Mouse (Mus musculus) Patski (cell line): Measurements from ENCODE around the gene Tnfsf12. TPM values are rescaled to one million over a fixed set of nuclear protein-coding genes. Genes with fewer than 3 reads are reported as not detected.
A peak's percentile ranks its signal among the peaks of the same experiment; 100 is the strongest.

Experiments
- ATAC-seq: fragments of 100-300 bp; one replicate; pipeline ENCODE4 v1.8.0; 2021
- CTCF ChIA-PET: fragments of 350-600 bp; sonication (Branson Sonifier 250); formaldehyde crosslinking; loops from one replicate; lab custom pipeline; 2022; ENCODE audit warnings: inconsistent platforms; lab: Charles Lee
- POLR2A ChIA-PET: fragments of 350-600 bp; sonication (Branson Sonifier 250); formaldehyde crosslinking; loops from one replicate; lab custom pipeline; 2022; ENCODE audit warnings: antibody characterized with exemption, inconsistent platforms; lab: Charles Lee
- DNase-seq: peaks from one replicate; pipeline ENCODE4 v3.0.0-alpha.2; 2011; ENCODE audit warnings: low read depth, low spot score
- H3K27me3 ChIP-seq: fragments of 371-371 bp; one replicate; pipeline ENCODE4 v1.5.1; 2021
- CTCF ChIP-seq: fragments of 100-300 bp; IDR thresholded peaks from one replicate; pipeline ENCODE4 v1.5.1; 2021
- in situ Hi-C: fragments of 300-500 bp; cut with MboI; formaldehyde crosslinking; loops from 3 replicates; pipeline ENCODE4 v1.11.1; 2018; ENCODE audit warnings: low pct_unique_long_range_greater_than_20kb, mixed read lengths
- polyA plus RNA-seq: library from polyadenylated mRNA; unstranded; gene quantifications from one replicate; pipeline ENCODE4 v1.2.3, GENCODE M21; 2021

Tnfsf12 gene
- polyA plus RNA-seq, 1 experiment from 2014 or later: 26.6 TPM

DNA sequence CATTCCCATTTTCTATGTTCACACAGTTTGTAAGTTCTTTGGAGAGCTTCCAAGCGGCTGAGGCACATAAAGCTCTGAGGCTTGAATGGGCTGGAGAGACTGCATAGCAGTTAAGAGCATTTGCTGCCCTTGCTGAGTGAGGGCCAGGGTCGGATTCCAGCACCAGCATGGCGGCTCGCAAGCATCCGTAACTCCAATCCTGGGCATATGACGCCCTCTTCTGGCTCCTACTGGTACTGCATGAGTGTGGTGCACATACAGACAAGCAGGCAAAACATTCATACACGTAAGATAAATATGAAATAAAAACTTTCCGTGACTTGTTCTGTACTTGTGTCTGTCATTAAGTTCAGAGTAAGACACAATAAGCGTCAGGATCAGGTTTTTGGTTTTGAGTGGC is 19.8 kb upstream of the Tnfsf12 start:
- no peaks in the 10 kb centered on the region for H3K27me3 ChIP-seq
- CTCF ChIA-PET: interaction anchor here (0.8 to 6.8 kb wide), 4 partner anchors 10 to 58 kb away, joined by 3 to 51 read pairs (median 4); partner anchors contain the start of genes Senp3 and Tnfsf13
- no peak for ATAC-seq
- DNase-seq: no peak
- peak; percentile 85 for TF ChIP-seq CTCF
- POLR2A ChIA-PET: interaction anchor here (2.3 kb wide), 1 partner anchor 30 kb away, joined by 13 read pairs; the partner anchor contains the start of gene Tnfsf13
- in situ Hi-C loops: loop anchor here (5.0 kb wide), 1 partner anchor 33 kb away; the partner anchor contains the start of gene Senp3

DNA sequence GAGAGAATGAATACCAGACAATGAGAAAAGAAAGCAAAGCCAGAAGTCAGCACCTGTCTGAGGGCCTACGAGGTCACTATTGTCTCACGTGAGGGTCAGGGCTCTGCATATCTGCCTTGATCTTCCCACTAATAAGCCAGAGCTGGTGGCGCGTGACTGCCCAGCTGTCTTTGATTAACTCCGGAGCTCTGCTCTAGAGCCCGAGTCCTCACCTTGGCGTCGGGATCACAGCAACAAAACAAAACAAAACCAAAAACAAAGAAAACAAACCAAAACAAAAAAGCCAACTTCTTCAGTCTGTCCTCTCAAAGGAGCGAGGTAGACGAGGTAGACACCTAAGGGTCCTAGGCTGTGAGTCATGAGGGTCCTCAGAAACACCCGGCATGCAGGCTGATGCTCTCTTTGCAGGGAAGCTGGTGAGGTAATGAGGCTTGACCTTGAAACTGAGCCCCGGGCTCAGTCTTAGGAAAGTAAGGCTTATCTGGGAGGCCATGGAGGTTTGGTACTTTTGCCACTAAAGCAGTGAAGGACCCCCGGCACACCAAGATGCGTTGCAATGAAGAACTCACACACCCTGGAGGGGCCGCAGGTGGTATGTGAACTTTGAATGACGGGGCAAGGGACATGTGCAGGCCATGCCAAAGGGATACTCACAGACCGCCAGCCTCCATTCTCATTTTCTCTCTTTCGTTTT is 19.1 kb upstream of the Tnfsf12 start:
- no peak for TF ChIP-seq CTCF
- ChIA-PET CTCF (interaction anchor here (0.8 to 6.8 kb wide), 3 partner anchors 10 to 58 kb away, joined by 3 to 51 read pairs (median 4); partner anchors contain the start of genes Senp3 and Tnfsf13), POLR2A (interaction anchor here (0.7 to 2.3 kb wide), 2 partner anchors 21 to 29 kb away, joined by 3 to 13 read pairs; partner anchors contain the start of gene Tnfsf13)
- DNase-seq: no peak
- ATAC-seq: no peak
- in situ Hi-C loops: loop anchor here (5.0 kb wide), 1 partner anchor 32 kb away; the partner anchor contains the start of gene Senp3
- H3K27me3 ChIP-seq: no peaks in the 10 kb centered on the region

DNA sequence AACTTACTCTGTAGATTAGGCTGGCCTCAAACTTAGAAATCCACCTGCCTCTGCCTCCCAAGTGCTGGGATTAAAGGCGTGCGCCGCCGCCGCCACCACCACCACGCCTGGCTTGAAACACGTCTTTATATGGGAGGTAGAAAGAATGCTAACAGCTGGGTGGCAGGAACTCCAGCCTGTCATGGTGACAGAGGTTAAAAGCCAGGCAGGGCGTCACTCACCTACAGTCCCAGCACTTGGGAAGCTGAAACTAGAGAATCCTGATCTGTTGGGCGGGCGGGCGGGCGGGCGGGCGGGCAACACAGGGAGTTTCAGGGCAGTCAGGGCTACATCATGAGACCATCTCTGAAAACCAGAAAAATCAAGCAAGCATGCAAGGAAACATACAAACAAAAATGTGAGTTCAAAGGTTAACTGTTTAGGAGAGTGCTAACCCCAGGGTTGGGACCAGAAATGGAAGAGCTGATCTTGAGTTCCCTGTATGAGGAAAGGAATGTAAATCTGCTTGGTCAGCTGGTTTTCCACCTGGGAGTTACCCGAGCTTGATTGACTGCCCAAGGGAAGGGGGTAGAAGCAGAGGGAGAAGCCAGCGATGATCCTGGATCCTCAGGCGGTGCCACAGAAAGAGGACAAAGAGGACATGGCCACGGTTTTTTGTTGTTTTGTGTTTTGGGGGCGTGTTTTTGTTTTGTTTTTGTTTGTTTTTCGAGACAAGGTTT is 17.5 kb upstream of the Tnfsf12 start:
- no peak for DNase-seq
- TF ChIP-seq CTCF: no peak
- no peak for ATAC-seq
- POLR2A ChIA-PET: no interaction called here
- in situ Hi-C loops: no loop called here
- CTCF ChIA-PET: interaction anchor here (1.2 to 6.8 kb wide), 2 partner anchors 20 to 29 kb away, joined by 3 to 51 read pairs; partner anchors contain the start of genes Senp3 and Tnfsf13
- H3K27me3 ChIP-seq: no peaks in the 10 kb centered on the region

DNA sequence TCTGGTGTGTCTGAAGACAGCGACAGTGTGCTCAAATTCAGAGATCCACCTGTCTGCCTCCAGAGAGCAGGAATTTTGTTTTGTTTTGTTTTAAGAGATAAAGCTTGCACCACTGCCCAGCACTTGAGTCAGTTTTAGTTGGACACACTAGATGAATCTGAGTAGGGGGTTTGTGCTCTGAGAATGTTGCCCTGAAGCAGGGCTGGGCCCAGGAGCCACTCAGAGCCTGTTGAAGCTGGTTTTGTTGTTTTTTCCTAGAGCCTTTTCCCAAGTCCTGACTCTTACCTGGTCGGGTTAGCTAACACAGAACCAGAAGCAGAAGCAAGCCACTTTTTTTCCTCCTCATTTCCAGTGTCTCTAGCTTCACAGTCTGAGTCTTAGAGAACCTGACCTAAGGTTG is 15.4 kb upstream of the Tnfsf12 start:
- ChIA-PET CTCF (interaction anchor here (1.2 kb wide), 1 partner anchor 18 kb away, joined by 3 read pairs; no protein-coding TSS in a partner anchor), POLR2A (no interaction called here)

DNA sequence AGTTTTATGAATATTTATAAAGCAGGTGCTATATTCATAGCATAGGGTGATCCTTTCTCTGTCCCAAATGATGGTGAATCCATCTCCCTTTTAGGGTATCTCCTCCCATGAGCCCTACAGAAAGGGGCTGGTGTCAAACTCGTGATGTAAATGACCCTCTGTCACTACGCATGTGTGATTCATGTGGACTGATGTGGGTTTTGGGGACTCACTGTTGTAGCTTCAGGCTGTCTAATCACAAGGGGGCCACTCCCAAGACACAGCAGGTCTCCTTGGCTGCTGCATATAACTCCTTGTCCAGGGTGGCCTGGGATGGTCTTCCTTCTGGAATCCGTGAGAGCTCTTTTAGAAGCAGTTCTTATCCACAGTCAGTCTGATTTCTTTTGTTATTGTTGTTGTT is 14.8 kb upstream of the Tnfsf12 start:
- CTCF ChIA-PET: interaction anchor here (0.7 to 1.4 kb wide), 4 partner anchors 19 to 57 kb away, joined by 3 read pairs; partner anchors contain the start of gene Tnfsf13
- DNase-seq: no peak
- no peaks in the 10 kb centered on the region for H3K27me3 ChIP-seq
- in situ Hi-C loops: no loop called here
- no peak for TF ChIP-seq CTCF
- POLR2A ChIA-PET: no interaction called here
- no peak for ATAC-seq

More for the DNA sequence above, 15.4 kb upstream of the Tnfsf12 start:
- in situ Hi-C loops: no loop called here
- ATAC-seq (no peak), DNase-seq (no peak)
- H3K27me3 ChIP-seq: no peaks in the 10 kb centered on the region
- TF ChIP-seq CTCF: no peak

DNA sequence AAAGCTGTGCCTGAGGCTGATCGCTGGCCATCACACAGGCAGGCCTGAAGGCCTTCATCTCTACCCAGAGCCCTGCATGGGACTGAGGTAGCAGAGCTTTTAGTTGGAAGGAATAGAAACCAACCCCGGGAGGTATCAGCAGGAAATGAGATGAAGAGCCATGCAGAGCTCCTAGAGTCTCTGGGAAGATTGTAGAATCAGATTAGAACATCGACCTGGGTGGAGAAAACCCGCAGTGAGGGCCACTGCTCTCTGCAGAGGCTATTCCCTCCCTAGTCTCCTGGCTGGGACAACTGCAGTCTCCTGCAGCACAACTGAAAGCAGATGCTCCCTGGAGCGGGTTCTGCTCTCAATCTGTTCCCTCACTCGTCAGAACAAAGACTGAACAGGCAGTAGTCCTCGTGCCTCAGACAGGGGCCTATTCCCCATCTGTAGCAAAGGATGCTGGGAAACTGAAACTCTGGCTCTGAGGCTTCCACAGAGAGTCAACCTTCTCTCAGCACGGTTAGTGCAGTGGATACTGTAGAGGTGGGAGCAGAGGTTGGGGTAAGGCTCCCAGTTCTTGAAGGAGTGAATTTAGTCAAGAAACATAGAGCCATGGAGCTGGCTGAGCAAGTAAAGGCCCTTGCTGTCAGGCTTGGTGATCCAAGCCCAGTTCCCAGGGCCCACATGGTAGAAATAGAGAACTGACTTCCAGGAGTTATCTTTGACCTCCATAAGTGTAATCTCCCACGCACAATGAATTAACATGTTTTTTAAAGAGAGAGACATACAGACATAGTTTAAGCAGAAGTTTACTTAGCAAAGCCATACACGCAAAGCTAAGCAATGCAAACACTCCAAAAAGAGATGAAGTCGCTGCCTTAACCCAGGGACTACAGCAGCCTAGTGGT is 14.2 kb upstream of the Tnfsf12 start:
- in situ Hi-C loops: no loop called here
- TF ChIP-seq CTCF: no peak
- no peaks in the 10 kb centered on the region for H3K27me3 ChIP-seq
- ChIA-PET CTCF (interaction anchor here (0.7 to 1.4 kb wide), 3 partner anchors 24 to 57 kb away, joined by 3 read pairs; partner anchors contain the start of gene Tnfsf13), POLR2A (no interaction called here)
- DNase-seq (no peak), ATAC-seq (no peak)

DNA sequence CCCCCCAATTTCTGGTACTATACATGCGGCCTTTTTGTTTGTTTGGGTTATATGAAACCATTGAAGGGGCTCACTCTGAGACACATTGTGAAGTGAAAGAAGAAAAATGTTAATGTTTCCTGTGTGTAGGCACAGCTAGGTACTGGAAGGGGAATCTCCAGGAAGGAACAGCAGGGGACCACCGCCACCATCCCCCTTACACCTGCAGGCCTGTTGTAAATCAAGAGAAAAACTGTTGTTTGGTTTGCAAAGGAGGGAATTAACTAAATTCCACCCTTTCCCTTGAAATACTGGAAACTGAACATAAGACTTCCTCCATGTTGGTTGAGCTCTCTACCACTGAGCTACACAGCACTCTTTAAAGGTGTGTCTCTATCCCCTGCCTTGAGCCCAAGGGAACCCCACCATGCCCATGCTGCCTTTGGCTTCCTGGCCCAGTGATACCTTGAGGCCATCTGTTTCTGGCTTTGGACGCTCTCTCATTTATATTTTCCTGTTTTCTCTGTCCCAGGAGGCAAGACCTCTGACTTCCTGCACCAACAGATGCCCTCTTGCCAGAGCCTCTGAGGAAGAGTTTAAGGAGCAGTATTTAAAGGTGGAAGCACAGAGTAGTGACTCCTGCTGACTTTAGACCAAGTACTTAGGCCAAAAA is 13.1 kb upstream of the Tnfsf12 start:
- ATAC-seq: no peak
- H3K27me3 ChIP-seq: no peaks in the 10 kb centered on the region
- ChIA-PET POLR2A (interaction anchor here (0.6 kb wide), 1 partner anchor 384 kb away, joined by 5 read pairs; no protein-coding TSS in a partner anchor), CTCF (interaction anchor here (1.4 kb wide), 1 partner anchor 56 kb away, joined by 3 read pairs; no protein-coding TSS in a partner anchor)
- no peak for TF ChIP-seq CTCF
- DNase-seq: no peak
- in situ Hi-C loops: no loop called here

DNA sequence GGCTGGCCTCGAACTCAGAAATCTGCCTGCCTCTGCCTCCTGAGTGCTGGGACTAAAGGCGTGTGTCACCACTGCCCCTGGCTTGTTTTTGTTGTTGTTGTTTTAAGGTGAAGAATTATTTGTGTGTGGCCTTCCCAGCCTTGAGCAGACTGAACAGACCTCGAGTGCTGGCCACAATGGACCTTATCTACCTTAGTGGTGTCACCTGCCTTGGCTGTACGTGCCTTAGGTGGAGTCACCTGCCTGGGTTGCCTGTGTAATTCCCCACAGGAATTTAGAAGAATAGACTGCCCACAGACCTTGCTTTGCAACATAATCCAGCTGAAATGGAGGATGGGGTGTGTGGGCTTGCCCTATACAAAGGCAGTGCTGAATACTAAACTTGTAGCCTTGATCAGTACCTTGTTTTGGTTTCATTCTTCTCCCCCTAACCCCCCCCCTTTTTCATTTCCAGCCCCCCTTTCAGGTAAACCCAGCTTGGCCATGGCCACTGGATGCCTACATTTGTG is 12.3 kb upstream of the Tnfsf12 start:
- no peak for TF ChIP-seq CTCF
- ChIA-PET POLR2A (interaction anchor here (0.6 kb wide), 1 partner anchor 383 kb away, joined by 5 read pairs; no protein-coding TSS in a partner anchor), CTCF (no interaction called here)
- no peak for DNase-seq
- no peak for ATAC-seq
- no peaks in the 10 kb centered on the region for H3K27me3 ChIP-seq
- in situ Hi-C loops: no loop called here

DNA sequence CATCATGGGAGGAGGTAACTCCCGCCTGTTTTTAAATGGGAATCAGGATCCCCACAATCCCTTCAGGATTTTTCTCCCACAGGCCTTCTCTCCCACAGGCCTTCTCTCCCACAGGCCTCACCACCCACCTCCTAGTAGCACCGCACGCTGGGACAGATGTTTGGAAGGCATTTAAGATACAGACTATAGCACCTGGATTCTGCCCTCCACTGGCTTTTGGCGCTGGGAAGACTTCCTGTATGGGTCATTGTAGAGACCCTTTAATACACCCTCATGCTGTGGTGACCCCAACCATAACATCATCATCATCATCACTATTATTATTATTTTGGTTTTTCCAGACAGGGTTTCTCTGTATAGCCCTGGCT is 11.8 kb upstream of the Tnfsf12 start:
- DNase-seq (no peak), ATAC-seq (no peak)
- ChIA-PET POLR2A (no interaction called here), CTCF (interaction anchor here (1.0 to 1.3 kb wide), 3 partner anchors 10 to 25 kb away, joined by 3 to 5 read pairs (median 4); partner anchors contain the start of gene Senp3)
- TF ChIP-seq CTCF: no peak
- no peaks in the 10 kb centered on the region for H3K27me3 ChIP-seq
- in situ Hi-C loops: no loop called here
